Mouse (Mus musculus) mouse trophoblast stem cell (cell line): ENCODE measurements around the gene Filip1l.

Source experiments
- in situ Hi-C, 2 experiments: fragments of 300-500 bp; cut with MseI, MboI; formaldehyde crosslinking; loops; 2 replicates in 1 of 2; 3 replicates in 1 of 2; pipeline ENCODE4 v1.15.1; 2025

Filip1l gene

GRCm38 (mm10) chr16:57482911-57483310, 130.0 kb downstream of the Filip1l start:
- in situ Hi-C loops = no loop called here

GRCm38 (mm10) chr16:57483503-57483902, 130.6 kb downstream of the Filip1l start:
- in situ Hi-C loops = no loop called here

DNA sequence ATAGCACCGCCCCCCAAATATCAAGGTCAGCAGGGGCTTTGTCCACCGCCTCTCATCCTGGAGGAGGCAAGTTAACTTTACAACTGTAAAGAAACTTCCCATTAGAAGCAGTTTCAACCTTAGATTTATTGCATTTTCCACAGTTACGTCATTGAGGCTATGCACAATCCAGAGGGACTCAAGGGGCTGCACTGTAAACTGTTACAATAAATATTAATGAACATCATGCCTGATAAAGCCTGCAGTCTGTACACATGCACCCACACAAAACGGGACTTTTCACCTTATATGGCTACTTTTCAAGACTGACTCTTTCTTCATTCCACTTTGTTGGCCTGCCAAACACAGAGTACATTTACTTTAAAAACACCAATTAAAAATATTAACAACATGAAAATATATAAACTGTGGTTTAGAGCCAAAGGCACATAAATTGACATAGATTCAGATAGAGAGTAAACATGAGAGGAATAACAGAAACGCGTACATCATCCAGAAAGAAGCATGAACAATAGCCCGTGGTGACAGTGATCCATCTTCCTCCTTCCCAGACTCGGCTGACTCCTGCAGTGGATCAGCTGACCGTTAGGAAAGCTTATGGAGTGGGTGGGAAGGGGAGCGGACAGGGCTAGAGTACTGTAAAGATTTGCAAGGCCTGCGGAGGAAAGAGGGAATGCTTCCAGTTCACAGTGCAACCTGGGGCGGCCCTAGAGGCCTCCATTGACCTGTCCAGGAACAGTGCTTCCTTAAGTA, 131.3 kb downstream of the Filip1l start:
- in situ Hi-C loops = no loop called here

DNA sequence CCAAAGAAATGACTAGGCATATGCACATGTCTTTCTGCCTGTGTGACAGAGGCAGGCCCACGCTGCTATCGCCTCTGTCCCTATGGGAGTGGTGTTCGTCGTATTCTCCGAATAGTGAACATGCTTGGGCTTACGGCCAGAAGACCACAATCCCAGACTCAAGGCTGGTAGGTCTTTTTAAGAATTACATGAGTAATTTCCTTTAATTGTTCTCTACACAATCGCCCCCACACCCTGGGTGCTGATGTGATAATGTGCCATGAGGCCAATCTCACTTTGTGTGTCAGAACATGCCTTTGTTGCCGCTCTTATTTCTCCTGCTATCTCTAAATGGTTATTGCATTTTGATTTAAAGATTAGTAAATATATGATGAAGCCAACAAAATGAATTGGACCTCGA, 132.4 kb downstream of the Filip1l start:
- in situ Hi-C loops = no loop called here

- in situ Hi-C loops = no loop called here
Measured at GRCm38 (mm10) chr16:57486266-57486665, 133.4 kb downstream of the Filip1l start.

DNA sequence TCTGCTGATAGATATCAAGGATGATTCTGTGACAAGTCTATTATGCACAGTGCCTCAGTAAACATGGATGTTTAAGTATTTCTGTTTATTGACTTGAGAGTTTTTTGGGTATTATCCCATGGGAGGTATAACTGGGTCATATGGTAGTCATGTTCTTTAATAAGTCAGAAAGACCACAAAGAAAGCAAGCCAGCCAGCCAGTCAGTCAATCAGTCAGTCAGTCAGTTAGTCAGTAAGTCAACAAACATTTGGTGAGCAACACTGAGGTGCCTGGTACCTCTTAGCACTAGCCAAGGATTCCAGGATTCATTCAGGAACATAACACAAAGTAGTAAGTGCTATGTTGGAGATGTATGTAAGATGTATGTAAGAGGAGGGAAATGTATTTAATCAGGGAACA, 135.8 kb downstream of the Filip1l start:
- in situ Hi-C loops = no loop called here

- in situ Hi-C loops = no loop called here
Measured at GRCm38 (mm10) chr16:57490691-57491090, 137.8 kb downstream of the Filip1l start.

GRCm38 (mm10) chr16:57491853-57492252, 139.0 kb downstream of the Filip1l start:
- in situ Hi-C loops = no loop called here

DNA sequence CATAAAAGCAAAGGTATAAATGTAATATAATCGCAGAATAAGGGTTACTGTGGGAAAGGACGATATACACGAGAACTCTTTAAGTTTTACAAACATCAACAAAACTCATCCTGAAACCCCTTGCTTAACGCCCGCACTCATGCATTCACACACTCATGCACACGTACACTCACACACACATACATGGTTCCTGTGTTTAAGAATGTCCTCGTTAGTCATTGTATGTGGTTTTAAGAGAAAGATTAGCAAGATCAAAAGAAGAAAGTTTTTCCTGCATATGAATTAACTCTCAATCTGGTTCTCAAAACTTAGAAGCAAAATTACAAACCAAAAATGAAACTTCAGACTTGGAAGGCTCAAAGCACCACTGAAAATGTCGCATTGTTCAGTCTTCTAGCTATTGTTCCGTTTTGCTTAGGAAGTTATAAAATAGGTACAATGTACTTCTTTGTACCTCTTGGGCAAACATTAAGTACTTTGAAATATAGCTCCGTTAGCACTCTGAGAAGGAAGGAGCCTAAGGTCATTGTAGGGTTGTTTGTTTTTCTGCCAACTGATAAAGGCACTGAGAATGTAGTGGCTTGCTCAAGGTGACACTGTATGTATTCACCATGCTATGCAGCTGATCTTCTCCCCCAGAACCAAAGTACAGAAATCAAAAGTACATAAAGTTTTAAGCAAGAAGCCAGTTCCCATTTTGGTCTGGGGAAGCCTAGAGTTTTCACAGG, 142.7 kb downstream of the Filip1l start:
- in situ Hi-C loops = no loop called here

GRCm38 (mm10) chr16:57496437-57497173, 143.7 kb downstream of the Filip1l start:
- in situ Hi-C loops = no loop called here

DNA sequence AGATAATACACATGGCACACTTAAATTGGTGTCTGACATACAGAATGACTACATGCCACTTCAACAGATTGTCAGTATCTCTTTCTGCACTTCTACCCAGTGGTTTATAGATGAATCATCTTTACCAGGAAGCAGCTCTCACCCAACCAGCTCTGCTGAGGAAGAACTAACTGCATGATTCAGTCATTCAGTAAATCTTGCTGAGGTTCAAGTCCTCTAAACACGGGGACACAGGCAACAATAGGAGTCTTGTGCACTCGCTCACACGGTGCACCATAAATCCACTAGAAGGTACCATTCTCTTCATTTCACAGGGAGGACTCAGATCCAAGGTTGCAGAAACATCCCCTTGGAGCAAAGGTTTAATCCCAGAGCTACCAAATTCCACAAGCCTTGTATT, 148.0 kb downstream of the Filip1l start:
- in situ Hi-C loops = no loop called here

DNA sequence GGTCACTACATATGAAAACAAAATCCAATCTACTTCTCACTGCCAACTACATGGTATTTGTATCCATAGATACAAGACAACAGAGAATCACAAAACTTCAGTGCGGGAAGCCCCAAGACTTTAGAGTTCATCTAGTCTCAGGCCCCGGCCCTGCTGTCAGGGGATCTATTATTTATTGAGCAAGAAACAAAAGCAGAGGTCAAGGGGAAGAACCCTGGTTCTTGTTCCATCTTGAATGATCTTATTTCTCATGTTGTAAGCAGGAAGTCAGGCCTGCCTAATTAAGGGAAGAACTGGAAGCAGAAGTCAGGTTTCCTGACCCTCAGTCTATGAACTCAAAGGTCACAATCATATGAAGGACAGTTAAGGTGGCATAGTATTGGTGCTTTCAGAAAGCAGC, 149.3 kb downstream of the Filip1l start:
- in situ Hi-C loops = no loop called here

- in situ Hi-C loops = no loop called here
Measured at GRCm38 (mm10) chr16:57502761-57503160, 149.9 kb downstream of the Filip1l start.

DNA sequence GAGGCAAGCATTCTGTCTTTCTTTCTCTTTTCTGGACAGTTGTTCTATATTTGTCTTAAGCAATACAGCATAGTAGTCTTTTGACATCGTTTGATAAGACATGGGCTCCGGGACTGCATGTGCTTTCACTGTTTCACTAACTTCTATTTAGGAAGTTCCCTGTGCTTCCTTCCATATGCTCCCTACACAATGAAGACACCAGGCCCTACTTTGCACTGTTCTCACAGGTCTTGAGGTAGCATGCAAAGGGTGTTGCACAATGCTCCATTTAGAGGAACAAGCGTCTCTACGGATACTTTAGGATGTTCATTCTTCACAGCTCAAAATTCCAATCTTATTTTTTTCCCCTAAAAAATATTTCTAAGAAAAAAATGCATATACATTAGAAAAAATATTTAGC, 151.8 kb downstream of the Filip1l start:
- in situ Hi-C loops = no loop called here

GRCm38 (mm10) chr16:57506133-57506532, 153.2 kb downstream of the Filip1l start:
- in situ Hi-C loops = no loop called here

- in situ Hi-C loops = no loop called here
Measured at GRCm38 (mm10) chr16:57508351-57508750, 155.5 kb downstream of the Filip1l start.

GRCm38 (mm10) chr16:57509099-57509498, 156.2 kb downstream of the Filip1l start:
- in situ Hi-C loops = no loop called here

DNA sequence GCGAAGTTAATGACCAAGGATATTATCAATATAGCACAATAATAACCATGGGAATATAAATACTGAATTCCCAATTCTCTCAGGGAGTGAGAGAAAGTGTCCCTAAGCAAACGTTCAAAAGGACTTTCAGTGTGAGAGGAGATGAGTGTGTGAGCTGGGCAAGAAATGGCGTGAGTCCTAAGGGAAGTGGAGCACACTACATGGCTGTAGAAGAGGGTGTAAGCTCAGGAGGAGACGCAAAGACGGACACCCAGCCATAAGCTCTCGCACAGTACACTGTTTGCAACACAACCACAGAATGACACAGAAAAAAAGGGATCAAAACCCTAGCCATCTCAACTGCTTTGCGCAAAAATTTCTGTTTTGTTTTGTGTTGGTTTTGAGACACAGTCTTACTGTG, 160.7 kb downstream of the Filip1l start:
- in situ Hi-C loops = no loop called here

- in situ Hi-C loops = no loop called here
Measured at GRCm38 (mm10) chr16:57514371-57514770, 161.5 kb downstream of the Filip1l start.

GRCm38 (mm10) chr16:57515636-57516035, 162.7 kb downstream of the Filip1l start:
- in situ Hi-C loops = no loop called here

- in situ Hi-C loops = no loop called here
Measured at GRCm38 (mm10) chr16:57525046-57525445, 172.2 kb downstream of the Filip1l start.

GRCm38 (mm10) chr16:57525476-57525875, 172.6 kb downstream of the Filip1l start:
- in situ Hi-C loops = no loop called here

GRCm38 (mm10) chr16:57526893-57527292, 174.0 kb downstream of the Filip1l start:
- in situ Hi-C loops = no loop called here
